Mouse (Mus musculus) v-Abl transformed pro-B cells (cell line): ENCODE measurements around the gene Cyp2c38.
"Not testable (repeated sequence)": the region's sequence is repeated elsewhere in the genome, so short reads cannot be mapped to it uniquely, and the experiment has no call there.

Experiments used
- in situ Hi-C, 2 experiments: fragments of 400-800 bp; cut with MboI; formaldehyde crosslinking; loops; one replicate each; pipeline ENCODE4 v1.15.1; 2025; ENCODE audit not compliant: unreplicated experiment in 2 of 2

Gene Cyp2c38

DNA sequence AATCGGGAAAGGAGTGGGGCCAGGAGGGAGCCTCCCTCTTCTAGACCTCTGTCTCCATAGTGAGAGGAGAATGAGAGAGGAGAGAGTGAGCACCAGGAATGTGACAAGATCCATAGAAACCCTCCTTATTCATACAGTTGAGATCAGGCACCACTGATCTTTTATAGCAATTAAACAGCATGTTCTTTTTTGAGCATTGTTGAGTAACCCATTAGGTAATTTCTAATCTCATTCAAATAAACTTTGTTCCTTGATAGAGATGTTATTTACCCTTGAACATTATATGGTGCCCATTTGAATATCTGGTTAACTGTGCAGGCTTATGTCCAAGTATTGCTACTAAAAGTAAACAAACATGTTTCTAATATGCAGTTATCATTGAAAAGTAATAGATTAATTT lies at the start of gene Cyp2c38:
Gene Cyp2c38, minus strand, starts transcription at position 135 of the 400 bp plus-strand sequence.
- in situ Hi-C loops = no loop called here

- in situ Hi-C loops = no loop called here
These were observed 47.7 kb upstream of the Cyp2c38 start, which contains the start of gene Cyp2c39 for GRCm38 (mm10) chr19:39510534-39510933. Gene Cyp2c39 (plus strand): TSS chr19:39510862.

DNA sequence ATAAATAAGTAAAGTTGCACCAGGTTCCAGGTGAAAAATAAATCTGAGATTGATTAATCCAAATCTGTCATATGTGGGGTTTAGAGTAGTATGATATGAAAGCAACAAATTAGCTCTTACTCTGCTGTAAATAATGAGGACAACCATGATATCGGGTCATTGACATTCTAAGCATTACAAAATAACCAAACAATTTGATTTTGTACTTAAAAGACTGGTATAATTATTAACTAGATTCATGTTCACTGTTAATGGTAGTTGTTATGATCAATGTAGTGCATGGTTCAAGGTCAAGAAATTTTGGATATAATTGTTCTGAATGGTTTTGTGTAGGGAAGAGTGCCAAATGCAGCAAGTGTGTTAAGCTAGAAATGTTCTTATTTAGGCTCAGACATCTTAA lies 46.7 kb upstream of the Cyp2c38 start:
- in situ Hi-C loops = no loop called here

GRCm38 (mm10) chr19:39506341-39506740 lies 43.5 kb upstream of the Cyp2c38 start:
- in situ Hi-C loops = no loop called here

- in situ Hi-C loops = not testable (repeated sequence)
These were observed 21.1 kb upstream of the Cyp2c38 start for GRCm38 (mm10) chr19:39483961-39484360.

- in situ Hi-C loops = no loop called here
These were observed 1.0 kb upstream of the Cyp2c38 start for GRCm38 (mm10) chr19:39463923-39464322.
